Mouse (Mus musculus): ENCODE measurements around the gene Fmo1.

The Fmo1 gene

DNA sequence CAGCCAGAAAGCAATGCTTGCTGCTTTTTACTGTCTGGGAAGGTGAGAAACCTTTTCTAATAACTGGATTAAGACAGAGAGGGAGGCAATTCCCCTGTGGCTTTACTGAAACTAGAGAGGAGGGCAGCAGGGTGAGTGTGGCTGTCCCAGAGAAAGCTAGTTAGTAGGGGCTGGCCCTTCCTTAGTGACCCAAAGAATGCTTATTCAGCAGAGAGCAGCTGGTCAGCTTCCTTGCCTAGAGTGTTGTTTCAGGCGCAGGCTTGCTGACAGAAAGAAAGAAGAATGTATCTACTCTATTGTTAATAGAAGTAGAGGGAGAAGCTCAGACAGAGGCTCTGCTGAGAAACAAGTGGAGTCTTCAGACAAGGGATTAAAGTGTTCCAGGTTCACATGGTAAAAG lies 4.1 kb downstream of the Fmo1 start:
- DNase-seq (ENCODE audit: low spot score): no peak

DNA sequence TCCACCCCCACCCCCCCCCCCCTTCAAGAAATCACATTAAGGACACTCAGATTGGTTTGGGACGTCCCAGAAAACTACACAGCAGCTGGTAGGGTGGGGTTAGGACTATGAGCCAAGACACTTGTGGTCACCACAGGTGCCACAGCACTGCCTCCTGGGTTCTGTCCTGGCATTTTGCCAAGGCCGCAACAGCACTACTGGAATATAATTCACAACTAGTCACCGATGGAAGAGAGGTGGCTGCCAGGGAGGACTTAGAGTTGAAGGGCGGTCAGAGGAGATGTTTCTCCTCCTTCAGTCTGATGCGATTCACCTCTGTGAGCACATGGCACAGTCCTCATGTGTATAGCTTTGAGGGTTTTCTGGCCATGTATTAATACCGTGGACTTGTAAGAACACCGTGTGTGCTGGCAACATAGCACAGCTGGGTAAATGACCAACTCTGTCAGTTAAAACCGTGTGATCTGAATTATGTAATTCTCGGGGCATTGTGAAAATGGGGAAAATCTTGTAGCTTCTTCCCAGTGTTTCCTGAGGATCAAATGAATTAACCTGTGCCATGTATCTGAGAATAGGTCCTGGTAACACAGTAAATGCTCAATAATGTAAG lies 6.3 kb downstream of the Fmo1 start:
- no peak for DNase-seq (ENCODE audit: low spot score)

DNA sequence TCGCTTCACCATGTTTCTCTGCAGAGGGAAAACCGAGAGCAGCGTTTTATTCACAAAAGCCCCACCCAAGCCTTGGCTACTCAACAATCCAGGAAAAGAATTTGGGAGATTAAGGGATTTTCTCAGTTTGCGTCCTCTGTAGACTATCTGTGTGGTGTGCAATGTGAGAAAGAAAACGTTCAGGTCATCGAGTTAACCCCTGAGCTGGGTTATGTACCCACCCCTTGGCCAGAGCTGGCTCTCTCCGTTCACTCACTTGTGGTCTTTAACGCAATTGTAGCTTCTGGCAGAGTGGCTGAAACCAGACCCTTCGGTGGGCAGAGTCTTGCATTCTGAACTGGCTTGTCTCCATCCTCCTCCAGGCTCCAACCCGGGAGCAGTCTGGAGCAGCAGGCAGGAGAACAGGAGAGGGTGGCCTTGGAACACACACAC lies 6.8 kb downstream of the Fmo1 start:
- no peak for DNase-seq (ENCODE audit: low spot score)

DNA sequence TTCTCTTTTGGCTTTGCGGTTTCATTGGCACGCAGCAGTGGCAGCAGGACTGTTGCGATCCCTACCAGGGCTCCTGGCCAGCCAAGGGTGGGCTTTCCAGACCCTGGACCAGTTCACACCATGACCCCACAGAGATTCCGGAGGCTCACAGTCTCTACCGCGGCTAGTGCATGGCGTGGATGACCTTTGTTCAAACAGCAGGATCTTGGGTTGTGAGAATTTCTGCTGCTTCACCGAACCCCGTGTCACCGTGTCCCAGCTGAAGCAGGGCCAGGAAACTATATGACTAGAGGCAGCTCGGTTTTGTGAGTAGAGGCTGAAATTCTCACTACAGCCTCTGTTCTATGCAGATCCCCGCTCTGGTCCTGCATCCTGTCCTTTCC lies 7.7 kb downstream of the Fmo1 start:
- DNase-seq (ENCODE audit: low spot score): no peak

DNA sequence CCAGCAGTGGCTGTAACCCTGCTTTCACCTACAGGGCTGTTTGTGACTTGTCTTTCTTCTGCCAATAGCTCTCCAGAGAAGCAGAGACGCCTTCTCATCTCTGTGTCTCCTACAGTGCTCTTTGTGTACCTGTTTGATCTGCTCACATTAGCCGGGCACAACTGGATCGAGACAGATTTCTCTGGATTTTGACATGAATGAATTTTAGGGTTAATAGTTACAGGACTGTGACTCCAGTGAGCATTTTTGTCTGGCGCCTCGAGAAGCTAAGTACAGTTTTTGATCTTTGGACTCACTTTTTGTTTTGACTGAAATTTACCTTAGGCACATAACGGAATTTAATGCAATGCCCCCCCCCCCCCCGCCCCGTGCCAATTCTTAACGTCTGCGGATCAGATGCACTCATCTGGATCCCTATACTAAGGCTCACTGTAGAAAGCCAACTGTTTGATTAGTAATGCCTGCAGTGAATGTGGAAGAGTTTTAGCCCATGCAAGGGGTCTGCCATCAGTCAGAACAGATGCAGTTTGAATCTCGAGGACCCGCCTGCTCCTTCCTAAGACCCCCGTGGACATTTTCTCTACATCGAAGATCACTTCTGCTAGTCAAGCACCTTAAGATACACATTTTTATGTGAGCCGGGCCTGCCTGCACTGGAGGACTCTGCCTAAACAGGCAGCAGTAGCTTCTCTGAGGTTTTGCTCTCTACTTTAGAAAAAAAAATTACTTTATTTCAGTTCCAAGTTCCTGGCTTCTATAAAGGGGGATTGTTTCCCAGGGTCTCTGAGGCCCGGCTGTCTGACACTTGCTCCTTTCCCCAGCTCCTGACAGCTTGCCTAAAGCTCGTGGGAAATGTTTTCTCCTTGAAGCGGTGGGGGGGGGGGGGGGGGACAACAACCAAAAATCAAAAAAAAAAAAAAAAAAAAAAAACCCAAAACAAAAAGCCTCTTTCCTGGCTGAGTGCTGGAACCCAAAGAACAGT lies 8.4 kb downstream of the Fmo1 start:
- DNase-seq (ENCODE audit: low spot score): no peak

DNA sequence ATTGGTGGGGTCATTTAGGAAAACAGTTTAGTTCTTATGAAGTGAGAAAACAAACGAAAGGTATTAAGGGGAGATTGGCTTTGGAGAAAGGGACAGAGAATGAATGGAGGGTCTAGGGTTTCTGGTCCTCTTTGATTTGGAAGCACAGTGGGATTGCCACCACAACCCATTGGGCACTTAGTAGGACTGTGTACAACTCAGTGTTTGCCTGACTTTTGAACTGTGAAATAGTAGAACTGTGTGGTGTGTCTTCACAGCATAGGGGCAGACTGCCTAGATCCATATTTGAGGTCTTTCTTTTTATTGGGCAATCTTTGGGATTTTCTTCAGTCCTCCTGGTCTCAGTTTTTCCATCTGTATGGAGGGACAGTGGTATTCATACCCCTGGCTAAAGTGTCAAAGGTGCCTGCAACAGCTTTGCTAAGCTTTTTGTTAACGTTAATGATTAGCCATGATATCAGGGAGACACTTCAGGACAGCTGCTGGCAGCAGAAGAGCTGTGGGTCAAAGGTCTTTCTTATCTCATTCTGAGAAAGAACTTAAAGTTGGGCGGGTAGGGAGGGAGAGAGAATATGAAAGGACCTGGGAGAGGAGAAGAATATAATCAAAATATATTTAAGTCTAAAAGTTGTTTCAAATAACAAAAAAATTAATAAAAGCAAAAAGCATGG lies 12.5 kb downstream of the Fmo1 start:
- no peak for DNase-seq (ENCODE audit: low spot score)

DNA sequence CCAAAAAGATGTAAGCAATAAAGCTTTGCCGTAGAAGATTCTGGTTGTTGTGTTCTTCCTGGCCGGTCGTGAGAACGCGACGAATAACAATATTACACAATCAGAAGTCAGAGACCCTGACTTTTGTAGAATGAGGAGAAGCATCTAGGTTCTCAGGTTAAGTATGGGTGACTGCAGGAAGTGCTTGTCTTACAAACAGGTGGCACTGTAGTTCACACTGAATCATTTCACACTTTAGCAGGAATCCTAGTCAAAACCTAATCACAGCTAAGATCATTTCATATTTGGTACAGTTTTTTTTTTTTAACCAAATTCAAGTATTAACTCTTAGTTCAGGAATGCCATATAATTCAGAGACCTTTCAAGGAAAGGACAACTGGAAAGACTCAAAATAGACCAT lies 18.9 kb downstream of the Fmo1 start:
- no peak for DNase-seq (ENCODE audit: low spot score)

DNA sequence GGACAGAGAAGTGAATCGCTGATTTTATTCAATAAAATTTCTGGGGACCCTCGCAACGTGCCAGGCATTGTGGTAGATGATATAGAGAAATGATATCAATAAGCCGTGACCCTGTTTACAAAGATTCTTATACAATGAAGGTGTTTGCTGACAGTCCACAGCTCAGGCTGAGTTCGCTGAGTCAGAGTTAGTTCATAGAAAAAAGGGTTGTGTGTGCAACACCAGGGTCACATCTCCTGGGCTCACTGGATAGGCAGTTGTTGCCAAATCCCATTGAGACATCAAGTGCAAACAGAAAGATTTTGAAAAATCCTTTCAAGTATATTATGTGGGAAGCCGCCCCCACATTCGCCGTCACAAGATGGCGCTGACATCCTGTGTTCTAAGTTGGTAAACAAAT lies 26.2 kb downstream of the Fmo1 start:
- DNase-seq (ENCODE audit: low spot score): no peak

DNA sequence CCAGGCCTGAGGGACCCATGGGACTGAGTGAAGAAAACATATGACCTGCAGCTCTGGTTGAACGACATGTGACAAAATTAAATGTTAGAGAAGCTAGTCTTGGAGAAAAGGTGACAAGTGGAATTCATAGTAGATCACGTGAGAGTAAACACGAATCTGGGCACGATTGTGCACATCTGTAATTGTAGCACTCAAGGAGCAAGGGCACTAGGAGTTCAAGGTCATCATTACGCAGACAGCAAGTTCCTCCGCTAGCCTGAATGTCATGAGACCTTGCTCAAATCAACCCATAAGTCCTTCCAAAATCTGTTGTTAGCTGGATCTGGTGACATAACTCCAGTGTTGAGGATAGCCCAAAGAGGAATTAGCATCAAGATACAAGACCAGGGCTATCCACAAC lies 27.4 kb downstream of the Fmo1 start:
- no peak for DNase-seq (ENCODE audit: low spot score)

DNA sequence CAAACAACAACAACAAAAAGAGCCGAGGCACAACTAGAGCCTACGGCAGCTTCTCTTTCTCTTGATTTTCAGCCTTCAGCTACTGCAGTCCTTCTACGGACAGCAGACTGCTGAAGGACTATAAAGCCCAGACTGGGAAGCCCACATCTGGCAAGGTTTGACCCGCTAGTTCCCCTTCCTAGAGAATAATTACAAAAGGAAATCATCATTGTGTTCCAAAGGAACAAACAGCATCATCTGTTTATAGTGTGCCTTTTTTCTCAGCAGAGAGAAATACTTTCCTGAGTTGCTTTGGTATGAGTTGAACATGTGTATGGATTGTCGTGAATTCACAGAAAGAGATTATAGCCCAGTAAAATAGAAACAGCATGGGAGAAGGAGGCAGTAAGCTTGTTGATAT lies 32.1 kb downstream of the Fmo1 start:
- no peak for DNase-seq (ENCODE audit: low spot score)

DNA sequence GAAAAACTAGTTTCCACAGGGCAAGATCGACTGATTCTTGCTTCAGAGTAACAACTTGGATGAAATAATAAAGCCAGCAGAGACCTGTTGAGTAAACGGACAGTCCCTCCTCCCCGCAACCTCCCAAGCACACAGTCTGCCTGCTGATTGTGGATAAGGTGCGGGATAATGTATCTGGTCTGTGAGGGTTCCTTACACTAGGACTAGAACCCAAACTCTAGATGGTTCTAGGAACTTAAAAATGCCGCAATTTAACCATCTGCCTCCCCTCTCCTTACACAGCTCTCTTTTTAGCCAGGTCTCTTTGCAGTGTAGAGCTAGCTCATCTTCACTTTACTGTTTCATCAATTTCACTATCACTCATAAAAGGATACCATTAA lies 33.8 kb downstream of the Fmo1 start:
- DNase-seq (ENCODE audit: low spot score): no peak

DNA sequence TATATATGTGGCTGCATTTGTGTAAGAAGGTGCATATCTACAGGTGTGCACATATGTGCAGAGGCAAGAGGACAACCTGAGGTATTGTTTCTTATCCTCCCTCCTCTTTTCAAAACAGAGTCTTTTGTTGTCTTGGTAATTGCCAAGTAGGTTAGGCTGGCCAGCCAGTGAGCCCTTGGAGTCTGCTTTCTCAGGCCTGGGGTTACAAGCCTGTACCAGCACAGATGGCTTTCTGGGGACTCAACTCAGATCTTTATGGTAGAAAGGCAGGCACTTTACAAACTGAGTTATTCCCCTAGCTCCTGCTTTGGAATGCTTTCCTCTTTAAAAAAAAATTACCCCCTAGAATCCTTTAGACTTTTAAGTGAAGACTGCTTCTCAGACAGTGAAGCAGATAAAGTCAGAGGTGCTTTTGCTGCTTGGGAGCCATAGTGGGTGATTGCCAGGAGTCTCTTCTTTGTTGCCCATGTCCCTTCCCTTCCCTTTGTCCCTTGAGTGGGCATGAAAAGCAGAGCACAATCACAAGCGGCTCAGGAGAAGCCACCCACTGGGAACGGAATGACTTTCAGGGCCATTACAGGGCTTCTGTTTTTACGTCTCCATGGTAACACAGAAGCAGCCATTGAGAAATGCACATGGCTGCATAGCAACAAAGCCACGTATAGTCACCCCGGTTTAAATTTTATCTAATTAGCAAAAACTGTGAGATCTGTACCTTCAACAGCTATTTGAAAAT lies 34.4 kb downstream of the Fmo1 start:
- no peak for DNase-seq (ENCODE audit: low spot score)

DNA sequence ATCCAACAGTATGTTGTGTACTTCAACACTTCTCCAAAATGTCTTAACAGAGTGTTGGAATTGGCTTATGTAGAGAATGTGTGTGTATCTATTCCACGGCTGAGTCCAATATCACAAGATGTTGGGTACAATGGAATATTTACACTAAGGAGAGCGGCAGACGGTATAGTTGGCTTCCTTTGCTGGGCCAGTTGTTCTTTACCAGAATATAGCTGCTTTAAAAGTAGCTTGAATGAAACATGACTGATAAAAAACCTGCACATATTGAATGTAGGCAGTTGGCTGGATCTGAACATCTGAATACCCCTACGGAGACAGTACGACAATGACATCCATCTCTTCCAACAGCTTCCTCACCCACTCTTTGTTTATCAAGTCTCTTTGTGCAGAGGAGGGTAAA lies 47.1 kb downstream of the Fmo1 start:
- no peak for DNase-seq (ENCODE audit: low spot score)

DNA sequence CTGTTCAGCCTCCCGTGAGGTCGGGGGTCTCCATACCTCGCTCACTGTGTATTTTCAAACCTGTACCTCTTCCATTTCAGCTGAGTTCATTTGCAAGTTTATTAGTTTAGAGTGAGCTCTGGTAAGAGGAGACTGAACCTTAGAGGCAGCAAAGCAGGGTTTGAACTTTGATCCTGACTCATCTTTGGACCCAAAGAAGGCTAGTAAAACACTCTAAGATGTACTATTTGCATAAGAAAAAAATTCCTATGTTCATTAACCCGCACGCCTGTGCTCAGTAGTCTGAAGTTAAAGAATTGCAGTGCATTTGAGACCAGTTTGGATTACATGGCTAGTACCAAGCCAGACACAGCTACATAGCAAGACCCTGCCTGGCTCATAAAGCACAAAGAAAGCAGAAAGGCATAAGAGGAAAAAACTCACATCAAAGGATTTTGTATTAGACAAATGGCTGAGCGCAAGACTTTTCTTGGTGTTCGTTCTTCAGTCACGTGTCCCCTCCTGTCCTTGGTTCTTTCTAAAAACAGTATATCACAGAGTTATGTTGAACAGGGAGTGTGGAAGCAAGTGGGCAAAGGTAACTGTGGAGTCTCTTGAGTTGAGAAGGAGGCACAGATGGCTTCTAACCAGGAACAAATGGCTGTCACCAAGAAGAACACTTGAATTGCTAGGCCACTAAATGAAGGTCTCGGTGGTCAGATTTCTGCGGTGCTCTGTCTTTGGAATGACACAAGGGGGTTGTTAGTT lies 50.9 kb downstream of the Fmo1 start:
- DNase-seq (ENCODE audit: low spot score): no peak

DNA sequence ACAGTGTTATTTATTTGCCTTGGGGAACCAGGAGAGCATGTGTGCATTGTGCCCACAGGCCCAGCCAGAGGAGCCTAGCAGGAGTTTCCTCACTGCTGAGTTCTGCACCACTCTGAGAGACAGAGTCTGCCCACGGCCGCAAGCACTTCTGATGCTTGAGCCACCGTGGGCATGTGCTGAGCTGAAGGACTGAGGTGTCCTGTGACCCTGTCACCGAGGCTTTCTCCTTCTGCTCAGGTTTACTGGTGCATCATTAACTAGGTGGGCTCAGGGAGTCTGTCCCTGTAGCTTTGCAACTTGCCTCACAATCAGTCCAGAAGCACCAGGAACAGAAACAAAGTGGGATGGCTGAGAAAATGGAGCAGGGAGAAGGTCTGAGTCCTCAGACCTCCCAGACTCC lies 51.5 kb downstream of the Fmo1 start:
- DNase-seq (ENCODE audit: low spot score): no peak

DNA sequence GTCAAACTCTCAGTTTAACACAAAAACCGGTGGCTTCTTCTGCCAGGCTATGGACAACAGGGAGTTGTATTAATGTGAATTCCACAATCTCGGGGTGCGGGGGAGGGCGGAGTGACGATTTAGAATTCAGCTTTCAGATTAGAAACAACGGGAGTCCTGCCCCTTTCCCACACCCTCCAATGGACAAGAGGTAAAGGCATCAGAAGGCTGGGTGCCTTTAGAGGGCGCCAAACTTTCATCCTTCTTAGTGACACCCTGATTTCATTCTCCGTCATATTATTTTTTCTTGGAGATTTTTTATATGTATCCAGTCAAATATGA lies 52.6 kb downstream of the Fmo1 start, which contains the start of gene Fmo4:
TSS of gene Fmo4 (minus strand) at position 137 of the 321 bp plus-strand sequence.
- no peak for DNase-seq (ENCODE audit: low spot score)

DNA sequence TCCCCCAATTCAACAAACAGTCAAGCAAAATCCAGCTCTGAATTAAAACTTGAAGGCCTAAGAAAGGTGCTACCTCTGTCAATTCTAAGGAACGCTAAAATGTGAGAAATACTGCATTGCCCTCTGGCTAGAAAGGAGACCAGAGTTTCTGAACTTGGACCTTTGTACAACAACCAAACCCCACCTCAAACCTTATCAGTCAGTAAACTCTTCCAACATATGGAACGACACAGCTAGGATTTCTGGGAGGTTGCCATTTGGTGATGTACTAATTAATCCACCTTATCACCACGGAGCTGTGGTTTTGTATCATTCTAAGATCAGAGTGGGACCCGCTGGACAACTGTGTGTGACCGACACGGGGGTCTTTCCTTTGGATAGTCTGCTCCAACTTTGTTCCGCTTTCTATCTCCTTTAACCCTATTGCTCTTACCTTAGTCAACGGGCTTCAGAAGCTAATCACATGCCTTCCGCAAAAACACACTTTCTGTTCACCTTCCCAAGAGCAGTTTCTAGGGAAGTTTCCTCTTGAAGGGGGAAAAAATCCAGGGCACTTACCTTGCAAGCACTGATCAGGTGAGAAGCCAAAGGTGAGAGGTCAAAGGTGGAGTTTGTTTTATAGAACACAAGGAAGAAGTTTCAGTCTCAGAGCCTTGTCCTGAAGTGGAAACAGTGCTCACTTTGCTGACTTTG lies 53.1 kb downstream of the Fmo1 start:
- DNase-seq (ENCODE audit: low spot score): no peak

DNA sequence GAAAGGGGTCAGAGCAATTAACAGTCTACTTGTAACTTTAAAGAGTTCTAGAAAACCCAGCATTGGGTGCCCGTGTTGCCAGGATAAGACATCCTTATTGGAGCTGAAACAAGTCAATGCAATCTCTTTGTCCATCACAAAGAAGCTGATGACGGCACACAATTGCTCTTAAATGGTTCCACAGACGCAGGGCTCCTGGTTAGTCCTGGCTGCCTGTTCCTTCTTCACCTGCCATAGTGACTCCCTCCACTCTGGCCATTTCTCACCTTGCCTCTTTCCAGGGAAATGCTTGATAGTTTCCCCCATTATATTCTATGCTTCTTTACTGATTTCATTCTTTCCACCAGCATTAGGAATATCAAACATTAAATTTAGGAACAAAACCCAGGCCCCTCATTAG lies 57.9 kb downstream of the Fmo1 start:
- no peak for DNase-seq (ENCODE audit: low spot score)

DNA sequence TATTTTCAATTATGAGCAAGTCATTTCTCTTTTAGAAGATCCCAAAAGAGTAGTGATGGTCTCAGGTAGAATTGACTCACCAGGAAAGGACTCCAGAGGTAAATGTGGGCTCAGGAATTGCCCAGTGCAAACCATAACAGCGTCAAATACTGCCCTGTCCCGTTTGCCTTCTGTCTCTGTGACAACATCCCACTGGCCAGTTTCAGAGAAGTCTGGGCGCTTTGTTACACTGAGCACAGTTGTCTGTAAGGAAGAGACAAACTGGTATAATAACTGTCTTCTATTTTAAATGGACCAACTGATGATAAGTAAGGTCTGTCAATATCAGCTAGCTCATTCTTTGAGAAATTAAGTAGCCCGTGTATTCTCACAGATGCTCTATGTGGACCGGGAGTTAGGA lies 59.0 kb downstream of the Fmo1 start:
- no peak for DNase-seq (ENCODE audit: low spot score)

DNA sequence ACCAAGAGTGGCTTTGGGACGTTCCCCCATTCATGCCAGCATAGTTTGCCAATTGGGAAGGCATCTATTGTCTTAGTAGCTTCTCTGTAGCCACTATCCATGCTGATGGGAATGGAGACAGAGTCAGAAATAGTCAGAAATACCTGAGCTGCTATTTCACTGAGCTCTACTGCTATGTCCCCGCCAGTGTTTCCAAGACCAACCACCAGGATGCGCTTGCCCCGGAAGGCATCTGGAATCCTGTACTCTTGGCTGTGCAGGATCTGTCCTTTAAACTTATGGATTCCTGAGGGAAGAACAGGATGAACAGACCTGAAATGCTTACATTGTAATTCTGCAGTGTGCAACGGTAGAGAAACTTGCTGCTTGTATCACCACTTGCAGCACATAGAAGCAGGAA lies 61.4 kb downstream of the Fmo1 start:
- DNase-seq (ENCODE audit: low spot score): no peak

DNA sequence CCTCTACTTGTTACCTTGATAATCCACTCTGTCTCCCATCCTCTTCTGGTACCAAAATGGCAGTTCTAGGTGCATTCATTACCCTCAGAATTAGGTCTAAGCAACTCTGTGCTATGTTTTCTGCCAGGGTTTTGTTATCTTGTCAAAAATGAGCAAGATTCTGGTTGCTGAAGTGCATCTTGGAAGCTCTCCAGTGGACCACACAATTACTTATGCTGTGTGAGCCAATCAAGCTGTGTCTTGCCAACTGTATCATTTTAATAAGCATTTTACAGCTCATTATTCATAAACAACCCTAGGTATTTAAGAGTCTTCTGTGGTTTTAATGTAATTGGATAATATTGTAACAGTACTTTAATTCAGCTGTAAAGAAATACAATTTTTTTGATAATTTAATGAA lies 70.0 kb downstream of the Fmo1 start:
- DNase-seq (ENCODE audit: low spot score): no peak

Measured in T-cell, adult 2 months (primary cell).